Mouse (Mus musculus) neural tube, embryonic 14.5 days (tissue): ENCODE measurements around the gene Slc15a3. TPM values are rescaled to one million over a fixed set of nuclear protein-coding genes. Genes with fewer than 3 reads are reported as not detected.

Experiments used
- ATAC-seq: fragments of 200-750 bp; cut with Nextera tagmentation; 2 replicates; pipeline ENCODE4 v1.8.0; 2017; ENCODE audit warnings: low read depth, mild to moderate bottlenecking, moderate TSS enrichment, moderate library complexity
- H3K27ac ChIP-seq: fragments of 300-500 bp; sonication (generic); 2 replicates; pipeline ENCODE4 v1.5.1; 2014; ENCODE audit warnings: low read depth, mild to moderate bottlenecking, control low read depth, low read length, moderate library complexity, mixed read lengths
- H3K27me3 ChIP-seq: fragments of 300-500 bp; sonication (generic); 2 replicates; pipeline ENCODE4 v1.6.1; 2014; ENCODE audit warnings: low read length; ENCODE audit not compliant: control insufficient read depth, insufficient read depth
- H3K36me3 ChIP-seq: fragments of 300-500 bp; sonication (generic); 2 replicates; pipeline ENCODE4 v1.6.1; 2014; ENCODE audit warnings: low read length, mixed read lengths; ENCODE audit not compliant: control insufficient read depth, insufficient read depth
- H3K4me1 ChIP-seq: fragments of 300-500 bp; sonication (generic); 2 replicates; pipeline ENCODE4 v1.6.1; 2014; ENCODE audit warnings: low read length; ENCODE audit not compliant: control insufficient read depth, insufficient read depth
- H3K4me2 ChIP-seq: fragments of 300-500 bp; sonication (generic); 2 replicates; pipeline ENCODE4 v1.6.1; 2014; ENCODE audit warnings: mild to moderate bottlenecking, low read depth, low read length, control low read depth
- H3K4me3 ChIP-seq: fragments of 300-500 bp; sonication (generic); 2 replicates; pipeline ENCODE4 v1.5.1; 2014; ENCODE audit warnings: low read depth, low read length, control low read depth, mixed read lengths
- H3K9ac ChIP-seq: fragments of 300-500 bp; sonication (generic); replicated peaks from 2 replicates; pipeline ENCODE4 v1.6.1; 2014; ENCODE audit warnings: low read depth, mild to moderate bottlenecking, control low read depth, low read length, mixed read lengths
- H3K9me3 ChIP-seq: fragments of 300-500 bp; sonication (generic); 2 replicates; pipeline ENCODE4 v1.6.1; 2016; ENCODE audit warnings: low read length; ENCODE audit not compliant: control insufficient read depth
- WGBS: fragments of 180-500 bp; shearing (Covaris S2); extraction: QIAGEN DNeasy Blood & Tissue Kit; methylation state at CpG from one replicate; pipeline ENCODE4 v1.1.7; 2014; 5-methylcytosine and 5-hydroxymethylcytosine counted together
- polyA plus RNA-seq: library from polyadenylated mRNA; unstranded; fragments of >200 nt; fragmentation: Nextera tagmentation; extraction: Ambion mirVana; gene quantifications from 2 replicates; pipeline ENCODE4 v1.2.1, GENCODE M21; 2014

Gene Slc15a3
- polyA plus RNA-seq, 1 experiment from 2014 or later, result 0.36 TPM

DNA sequence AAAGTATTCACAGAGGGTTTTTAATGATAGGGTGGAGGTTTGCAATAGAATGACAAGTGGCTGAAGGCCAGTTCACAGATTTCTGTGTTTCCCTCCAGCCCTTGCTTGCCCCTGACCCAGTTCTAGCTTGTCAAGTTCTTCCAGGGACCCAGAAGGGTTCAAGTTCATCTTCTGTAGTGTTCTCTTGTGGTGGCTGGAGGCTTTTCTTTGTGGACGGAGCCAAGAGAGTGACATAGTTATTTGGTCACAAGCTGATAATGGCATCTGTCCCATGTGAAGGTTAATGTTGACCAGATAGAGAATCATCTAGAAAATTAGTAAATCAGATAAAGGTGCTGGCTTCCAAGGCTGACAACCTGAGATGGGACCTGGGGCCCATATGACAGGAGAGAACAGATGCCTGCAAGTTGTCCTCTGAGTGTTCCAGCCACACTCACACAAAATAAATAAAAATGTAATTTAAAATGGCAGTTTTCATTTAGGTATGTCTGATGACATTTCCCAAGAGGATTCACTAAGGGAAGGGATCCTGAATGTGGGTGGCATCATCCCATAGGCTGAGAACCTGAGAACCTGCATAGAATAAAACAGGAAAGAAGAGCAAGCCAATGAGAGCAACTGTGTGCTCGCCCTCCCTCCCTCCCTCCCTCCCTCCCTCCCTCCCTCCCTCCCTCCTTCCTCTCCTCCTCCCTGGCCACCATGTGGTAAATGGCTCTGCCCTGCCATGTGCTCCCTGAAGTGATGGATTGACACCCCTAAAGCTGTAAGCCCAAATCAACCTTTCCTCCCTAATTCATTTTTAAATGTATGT, 34.5 kb upstream of the Slc15a3 start:
- H3K36me3 ChIP-seq, result no peaks in the 10 kb centered on the region
- H3K27me3 ChIP-seq, result no peaks in the 10 kb centered on the region
- H3K4me2 ChIP-seq, result no peak overlapping the region
- H3K9me3 ChIP-seq, result no peaks in the 10 kb centered on the region
- no peak for ATAC-seq
- no peaks in the 10 kb centered on the region for H3K4me1 ChIP-seq
- no peak overlapping the region for H3K27ac ChIP-seq
- 93% methylated on average over 2 of the region's 2 CpGs for WGBS
- H3K9ac ChIP-seq, result no peak overlapping the region
- no peak overlapping the region for H3K4me3 ChIP-seq

DNA sequence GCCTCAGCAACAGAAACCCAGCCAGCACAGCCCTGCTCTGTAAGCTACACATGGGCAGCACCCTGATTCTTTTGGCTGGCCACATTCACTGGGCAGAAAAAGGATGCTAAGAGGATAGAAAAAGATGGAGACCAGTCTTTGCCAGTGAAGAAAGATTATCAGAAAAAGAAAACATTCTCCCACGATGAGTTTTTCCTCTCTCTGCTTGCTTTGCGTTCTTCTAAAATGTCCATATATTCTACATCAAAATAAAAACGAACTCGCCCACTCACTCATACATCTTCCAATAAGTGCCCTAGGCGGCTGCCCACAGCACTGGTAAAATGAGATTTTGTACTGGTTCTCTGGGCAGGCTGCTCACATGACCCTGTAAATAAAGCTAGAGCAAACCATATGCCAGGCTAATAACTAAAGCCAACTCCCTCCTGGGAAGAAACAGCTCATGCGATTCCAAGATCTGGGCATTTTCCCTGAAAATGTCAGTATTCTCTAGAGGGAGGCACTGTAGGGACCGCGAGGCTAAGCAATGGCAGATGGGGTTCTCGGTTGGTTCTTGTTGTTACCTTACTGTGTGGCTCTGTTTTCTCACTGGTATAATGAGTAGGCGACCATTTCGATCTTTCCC, 33.8 kb upstream of the Slc15a3 start:
- Histone ChIP-seq H3K36me3 (no peaks in the 10 kb centered on the region), H3K27ac (no peak overlapping the region), H3K9ac (no peak overlapping the region), H3K4me3 (no peak overlapping the region), H3K9me3 (no peaks in the 10 kb centered on the region), H3K4me2 (no peak overlapping the region), H3K27me3 (no peaks in the 10 kb centered on the region), H3K4me1 (no peaks in the 10 kb centered on the region)
- ATAC-seq, result no peak
- WGBS, result 85% methylated on average over 11 of the region's 11 CpGs

- Histone ChIP-seq H3K27me3 (no peaks in the 10 kb centered on the region), H3K27ac (no peak overlapping the region), H3K4me2 (no peak overlapping the region), H3K4me1 (no peaks in the 10 kb centered on the region), H3K9me3 (no peaks in the 10 kb centered on the region), H3K36me3 (no peaks in the 10 kb centered on the region), H3K9ac (no peak overlapping the region), H3K4me3 (no peak overlapping the region)
- WGBS, result 91% methylated on average over 12 of the region's 12 CpGs
- ATAC-seq, result no peak
Measured at GRCm38 (mm10) chr19:10808524-10809233, 30.8 kb upstream of the Slc15a3 start.

- H3K4me3 ChIP-seq, result no peak overlapping the region
- no peak overlapping the region for H3K9ac ChIP-seq
- no peak; the same call in 1 of the 2 replicates for ATAC-seq
- no peaks in the 10 kb centered on the region for H3K9me3 ChIP-seq
- no peak overlapping the region for H3K27ac ChIP-seq
- H3K4me2 ChIP-seq, result no peak overlapping the region
- H3K4me1 ChIP-seq, result no peaks in the 10 kb centered on the region
- WGBS, result 79% methylated on average over 11 of the region's 11 CpGs
- H3K27me3 ChIP-seq, result no peaks in the 10 kb centered on the region
- no peaks in the 10 kb centered on the region for H3K36me3 ChIP-seq
Measured at GRCm38 (mm10) chr19:10809428-10810175, 29.9 kb upstream of the Slc15a3 start.

- H3K4me2 ChIP-seq, result no peak overlapping the region
- no peak overlapping the region for H3K27ac ChIP-seq
- WGBS, result 63% methylated on average over 4 of the region's 4 CpGs
- no peak overlapping the region for H3K4me3 ChIP-seq
- no peaks in the 10 kb centered on the region for H3K36me3 ChIP-seq
- no peaks in the 10 kb centered on the region for H3K4me1 ChIP-seq
- no peaks in the 10 kb centered on the region for H3K9me3 ChIP-seq
- no peaks in the 10 kb centered on the region for H3K27me3 ChIP-seq
- no peak overlapping the region for H3K9ac ChIP-seq
- no peak; the same call in 1 of the 2 replicates for ATAC-seq
Measured at GRCm38 (mm10) chr19:10810176-10810492, 29.4 kb upstream of the Slc15a3 start.

GRCm38 (mm10) chr19:10811471-10811870, 28.1 kb upstream of the Slc15a3 start:
- Histone ChIP-seq H3K4me3 (no peak overlapping the region), H3K27ac (no peak overlapping the region), H3K9me3 (no peaks in the 10 kb centered on the region), H3K9ac (no peak overlapping the region), H3K27me3 (no peaks in the 10 kb centered on the region), H3K4me1 (no peaks in the 10 kb centered on the region), H3K4me2 (no peak overlapping the region), H3K36me3 (no peaks in the 10 kb centered on the region)
- WGBS, result 92% methylated on average over 6 of the region's 6 CpGs
- no peak for ATAC-seq

GRCm38 (mm10) chr19:10813039-10813438, 26.5 kb upstream of the Slc15a3 start:
- Histone ChIP-seq H3K36me3 (no peaks in the 10 kb centered on the region), H3K9ac (no peak overlapping the region), H3K4me3 (no peak overlapping the region), H3K4me2 (no peak overlapping the region), H3K27me3 (no peaks in the 10 kb centered on the region), H3K27ac (no peak overlapping the region), H3K4me1 (no peaks in the 10 kb centered on the region), H3K9me3 (no peaks in the 10 kb centered on the region)
- WGBS, result 94% methylated on average over 5 of the region's 5 CpGs
- ATAC-seq, result no peak

GRCm38 (mm10) chr19:10813905-10814304, 25.6 kb upstream of the Slc15a3 start:
- no peaks in the 10 kb centered on the region for H3K27me3 ChIP-seq
- no peak for ATAC-seq
- 79% methylated on average over 7 of the region's 7 CpGs for WGBS
- no peak overlapping the region for H3K4me3 ChIP-seq
- no peak overlapping the region for H3K27ac ChIP-seq
- H3K9ac ChIP-seq, result no peak overlapping the region
- no peaks in the 10 kb centered on the region for H3K4me1 ChIP-seq
- no peak overlapping the region for H3K4me2 ChIP-seq
- no peaks in the 10 kb centered on the region for H3K9me3 ChIP-seq
- H3K36me3 ChIP-seq, result no peaks in the 10 kb centered on the region
